Mouse (Mus musculus): ENCODE measurements around the gene Prrg2.
"Not testable (repeated sequence)": the region's sequence is repeated elsewhere in the genome, so short reads cannot be mapped to it uniquely, and the experiment has no call there.

The Prrg2 gene

GRCm38 (mm10) chr7:45062239-45062835 is at the start of gene Prrg2, which contains the start of gene Nosip:
Gene Prrg2, minus strand, starts transcription at chr7:45062677.
Gene Nosip, plus strand, starts transcription at chr7:45062429.
- DNase-seq (ENCODE audit: extremely low read depth, low read depth, low spot score), result peak; percentile 92

GRCm38 (mm10) chr7:45111940-45112339 is 49.5 kb upstream of the Prrg2 start:
- DNase-seq (ENCODE audit: extremely low read depth, low read depth, low spot score), result no peak

GRCm38 (mm10) chr7:45110089-45110488 is 47.6 kb upstream of the Prrg2 start:
- DNase-seq (ENCODE audit: extremely low read depth, low read depth, low spot score), result not testable (repeated sequence)

GRCm38 (mm10) chr7:45107052-45107645 is 44.7 kb upstream of the Prrg2 start:
- DNase-seq (ENCODE audit: extremely low read depth, low read depth, low spot score), result no peak

DNA sequence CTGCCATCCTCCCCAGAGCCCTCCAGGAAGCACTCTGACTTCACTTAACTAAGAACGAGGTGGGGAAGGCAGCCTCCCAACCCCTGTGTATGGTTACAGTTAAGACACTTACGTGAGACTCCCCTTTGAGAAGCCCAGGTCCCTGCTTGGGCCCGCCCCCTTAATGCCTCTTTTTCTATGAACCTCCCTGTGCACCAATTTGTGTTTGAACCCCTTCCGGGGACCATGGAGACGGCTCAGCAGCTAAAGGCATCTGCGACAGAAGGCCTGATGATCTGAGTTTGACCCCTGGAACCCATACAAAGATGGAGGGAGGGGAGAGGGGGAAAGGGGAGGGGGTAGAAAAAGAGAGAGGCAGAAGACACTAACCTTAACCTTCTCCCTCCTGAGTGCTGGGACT is 44.0 kb upstream of the Prrg2 start:
- DNase-seq (ENCODE audit: extremely low read depth, low read depth, low spot score), result no peak

GRCm38 (mm10) chr7:45105491-45105890 is 43.0 kb upstream of the Prrg2 start:
- DNase-seq (ENCODE audit: extremely low read depth, low read depth, low spot score), result no peak

DNA sequence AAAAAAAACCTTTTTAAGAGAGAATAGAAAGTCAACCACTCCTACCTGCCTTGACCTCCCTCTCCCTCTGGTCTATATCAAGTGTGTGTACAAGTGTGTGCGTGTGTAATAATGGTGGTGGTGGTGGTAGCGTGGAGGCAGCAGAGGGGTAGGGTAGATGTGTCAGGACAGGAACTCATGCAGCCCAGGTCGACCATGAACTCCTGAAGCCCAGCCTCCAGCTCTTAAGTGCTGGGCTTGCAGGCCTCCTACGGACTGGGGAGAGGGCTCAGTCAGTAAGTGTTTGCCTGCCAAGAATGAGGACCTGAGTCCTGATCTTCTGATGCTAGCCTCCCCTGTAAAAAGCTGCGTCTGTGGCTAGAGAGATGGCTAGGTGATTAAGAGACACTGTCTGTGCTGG is 42.5 kb upstream of the Prrg2 start:
- no peak for DNase-seq (ENCODE audit: extremely low read depth, low read depth, low spot score)

GRCm38 (mm10) chr7:45103652-45104180 is 41.2 kb upstream of the Prrg2 start, which contains the start of gene Fcgrt:
Gene Fcgrt, minus strand, starts transcription at chr7:45103851.
- DNase-seq (ENCODE audit: extremely low read depth, low read depth, low spot score), result peak; percentile 94

DNA sequence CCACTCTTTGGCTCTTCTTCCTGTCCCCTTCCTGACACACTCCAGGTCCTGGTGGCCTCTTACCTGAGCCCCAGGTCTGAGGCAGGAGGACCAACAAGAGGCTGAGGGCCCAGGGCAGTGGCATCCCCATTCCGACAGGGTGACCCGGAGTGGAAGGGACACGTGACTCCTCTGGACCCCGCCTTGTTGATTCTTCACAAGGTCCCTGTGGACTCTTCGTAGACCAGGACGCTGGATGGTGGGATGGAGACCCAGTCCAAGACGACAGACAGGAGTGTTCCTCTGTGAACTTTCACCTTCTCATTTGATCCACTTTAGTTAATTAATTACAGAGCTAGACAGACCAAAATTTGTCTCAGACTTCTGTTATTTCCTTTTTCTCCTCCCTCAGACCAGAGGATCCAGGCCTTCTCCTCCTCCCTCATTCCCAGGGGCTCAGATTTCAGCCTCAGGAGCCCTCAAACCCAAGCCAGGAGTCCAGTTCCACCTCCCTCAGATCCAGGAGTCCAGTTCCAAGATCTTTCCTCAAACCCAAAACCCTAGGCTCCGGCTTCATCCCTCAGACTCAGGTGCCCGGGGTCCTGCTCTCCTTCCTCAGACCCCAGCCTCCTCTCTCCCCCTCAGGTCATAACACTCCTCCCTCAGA is 40.6 kb upstream of the Prrg2 start:
- no peak for DNase-seq (ENCODE audit: extremely low read depth, low read depth, low spot score)

- no peak for DNase-seq (ENCODE audit: extremely low read depth, low read depth, low spot score)
These were observed 40.0 kb upstream of the Prrg2 start for GRCm38 (mm10) chr7:45102441-45102840.

DNA sequence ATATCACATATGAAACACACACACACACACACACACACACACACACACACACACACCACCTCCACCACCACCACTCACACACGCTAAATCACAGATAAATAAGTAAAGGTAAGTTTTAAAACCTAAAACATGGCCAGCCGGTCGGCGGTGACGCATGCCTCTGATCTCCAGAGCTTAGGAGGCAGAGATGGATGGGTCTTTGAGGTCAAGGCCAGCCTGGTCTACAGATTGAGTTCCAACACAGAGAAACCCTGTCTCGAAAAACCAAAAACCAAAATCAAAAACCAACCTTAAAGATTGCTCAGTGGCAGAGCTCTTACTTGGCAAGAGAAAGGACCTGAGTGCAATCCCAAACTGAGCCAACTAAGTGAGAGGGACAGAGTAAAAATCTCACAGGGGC is 37.6 kb upstream of the Prrg2 start:
- no peak for DNase-seq (ENCODE audit: extremely low read depth, low read depth, low spot score)

GRCm38 (mm10) chr7:45098541-45099240 is 36.2 kb upstream of the Prrg2 start:
- no peak for DNase-seq (ENCODE audit: extremely low read depth, low read depth, low spot score)

- no peak for DNase-seq (ENCODE audit: extremely low read depth, low read depth, low spot score)
These were observed 35.0 kb upstream of the Prrg2 start for GRCm38 (mm10) chr7:45097479-45097878.

DNA sequence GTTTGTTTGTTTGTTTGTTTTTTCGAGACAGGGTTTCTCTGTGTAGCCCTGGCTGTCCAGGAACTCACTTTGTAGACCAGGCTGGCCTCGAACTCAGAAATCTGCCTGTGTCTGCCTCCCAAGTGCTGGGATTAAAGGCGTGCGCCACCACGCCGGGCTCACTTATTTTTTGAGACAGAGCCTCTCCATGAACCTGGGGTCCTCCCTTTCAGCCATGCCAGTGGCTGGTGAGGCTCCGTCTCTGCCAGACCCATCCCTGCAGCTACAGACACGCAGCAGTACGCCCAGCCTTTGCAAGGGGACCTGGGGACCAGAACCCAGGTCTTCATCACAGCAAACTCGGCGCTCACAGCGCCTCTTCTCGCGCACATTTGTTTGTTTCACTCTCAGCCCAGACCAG is 33.5 kb upstream of the Prrg2 start:
- not testable (repeated sequence) for DNase-seq (ENCODE audit: extremely low read depth, low read depth, low spot score)

DNA sequence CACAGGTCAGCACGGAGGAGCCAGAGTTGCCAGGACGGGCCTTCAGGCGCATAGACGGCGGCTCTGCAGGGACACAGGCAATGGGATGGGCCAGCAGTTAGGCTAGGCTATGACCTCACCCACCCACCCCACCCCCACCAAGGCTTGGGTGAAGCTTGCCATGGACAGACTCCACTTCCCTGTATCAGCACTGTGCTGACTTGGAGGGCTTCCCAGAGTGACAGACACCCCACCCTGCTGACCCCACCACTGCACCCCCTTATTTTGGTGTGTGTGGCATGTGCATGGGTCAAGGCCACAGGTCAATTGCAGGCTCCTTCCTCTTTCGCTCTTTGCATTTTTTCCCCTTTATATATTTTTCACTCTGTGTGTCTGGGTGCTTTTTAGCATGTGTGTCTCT is 32.9 kb upstream of the Prrg2 start:
- no peak for DNase-seq (ENCODE audit: extremely low read depth, low read depth, low spot score)

DNA sequence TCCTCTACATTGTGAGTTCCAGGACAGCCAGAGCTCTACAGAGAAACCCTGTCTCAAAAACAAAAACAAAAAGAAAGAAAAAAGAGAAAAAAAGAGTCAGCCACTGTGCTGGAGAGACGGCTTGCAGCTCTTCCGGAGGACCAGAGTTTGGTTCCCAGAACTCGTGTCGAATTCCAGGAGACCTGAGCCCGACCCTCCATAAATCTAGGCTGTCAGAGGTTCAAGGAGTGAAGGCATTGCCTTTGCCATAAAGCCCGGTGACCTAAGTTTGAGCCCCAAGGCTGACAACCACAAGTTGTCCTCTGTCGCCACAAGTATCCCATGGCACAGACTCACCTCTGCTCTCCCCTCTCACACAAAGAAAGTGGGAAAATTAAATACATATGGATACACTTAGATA is 31.6 kb upstream of the Prrg2 start:
- DNase-seq (ENCODE audit: extremely low read depth, low read depth, low spot score), result no peak

DNA sequence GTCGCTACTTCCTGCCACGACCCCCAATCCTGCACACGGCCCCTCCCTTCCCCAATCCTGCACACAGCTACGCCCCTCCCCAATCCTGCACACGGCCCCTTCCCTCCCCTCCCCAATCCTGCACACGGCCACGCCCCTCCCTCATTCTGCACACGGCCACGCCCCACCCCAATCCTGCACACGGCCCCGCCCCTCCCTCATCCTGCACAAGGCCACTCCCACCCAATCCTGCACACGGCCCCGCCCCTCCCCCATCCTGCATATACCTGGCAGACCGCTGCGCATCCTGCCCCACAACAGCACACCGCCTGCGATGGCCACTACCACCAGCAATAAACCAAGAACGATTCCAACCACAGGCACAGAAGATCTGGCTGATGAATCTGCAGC is 31.0 kb upstream of the Prrg2 start:
- no peak for DNase-seq (ENCODE audit: extremely low read depth, low read depth, low spot score)

DNA sequence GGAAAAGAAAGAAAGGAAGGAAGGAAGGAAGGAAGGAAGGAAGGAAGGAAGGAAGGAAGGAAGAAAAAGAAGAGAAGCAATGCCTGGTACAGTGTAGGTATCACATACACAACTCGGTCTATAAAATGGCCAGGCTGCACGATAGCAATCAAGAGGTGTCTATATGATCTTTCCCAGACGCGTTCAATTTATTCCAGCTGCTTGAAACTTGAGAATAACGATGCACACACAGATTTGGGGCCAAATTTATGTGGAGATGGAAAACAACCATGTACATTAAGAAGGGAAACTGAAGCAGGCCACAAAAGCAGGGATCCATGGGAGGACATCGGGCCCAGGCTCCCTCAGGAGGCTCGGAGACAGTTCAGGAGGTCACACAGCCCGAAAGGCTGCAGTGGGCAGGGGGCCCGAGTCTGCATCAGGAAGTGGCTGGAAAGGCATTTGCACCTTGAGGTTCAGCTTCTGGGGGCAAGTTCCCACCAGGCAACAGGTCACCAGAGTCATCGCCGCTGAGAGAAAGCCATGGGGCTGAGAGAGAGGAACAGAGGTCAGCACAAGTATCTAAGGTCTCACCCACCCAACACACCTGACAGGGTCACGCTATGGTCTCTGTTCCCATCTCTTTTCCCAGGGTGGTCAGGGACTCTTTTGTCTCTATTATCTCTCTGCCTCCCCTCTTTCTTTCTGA is 30.5 kb upstream of the Prrg2 start:
- no peak for DNase-seq (ENCODE audit: extremely low read depth, low read depth, low spot score)

GRCm38 (mm10) chr7:45092048-45092447 is 29.6 kb upstream of the Prrg2 start, which contains the start of gene Rcn3:
Gene Rcn3, minus strand, starts transcription at chr7:45092221.
- no peak for DNase-seq (ENCODE audit: extremely low read depth, low read depth, low spot score)

DNA sequence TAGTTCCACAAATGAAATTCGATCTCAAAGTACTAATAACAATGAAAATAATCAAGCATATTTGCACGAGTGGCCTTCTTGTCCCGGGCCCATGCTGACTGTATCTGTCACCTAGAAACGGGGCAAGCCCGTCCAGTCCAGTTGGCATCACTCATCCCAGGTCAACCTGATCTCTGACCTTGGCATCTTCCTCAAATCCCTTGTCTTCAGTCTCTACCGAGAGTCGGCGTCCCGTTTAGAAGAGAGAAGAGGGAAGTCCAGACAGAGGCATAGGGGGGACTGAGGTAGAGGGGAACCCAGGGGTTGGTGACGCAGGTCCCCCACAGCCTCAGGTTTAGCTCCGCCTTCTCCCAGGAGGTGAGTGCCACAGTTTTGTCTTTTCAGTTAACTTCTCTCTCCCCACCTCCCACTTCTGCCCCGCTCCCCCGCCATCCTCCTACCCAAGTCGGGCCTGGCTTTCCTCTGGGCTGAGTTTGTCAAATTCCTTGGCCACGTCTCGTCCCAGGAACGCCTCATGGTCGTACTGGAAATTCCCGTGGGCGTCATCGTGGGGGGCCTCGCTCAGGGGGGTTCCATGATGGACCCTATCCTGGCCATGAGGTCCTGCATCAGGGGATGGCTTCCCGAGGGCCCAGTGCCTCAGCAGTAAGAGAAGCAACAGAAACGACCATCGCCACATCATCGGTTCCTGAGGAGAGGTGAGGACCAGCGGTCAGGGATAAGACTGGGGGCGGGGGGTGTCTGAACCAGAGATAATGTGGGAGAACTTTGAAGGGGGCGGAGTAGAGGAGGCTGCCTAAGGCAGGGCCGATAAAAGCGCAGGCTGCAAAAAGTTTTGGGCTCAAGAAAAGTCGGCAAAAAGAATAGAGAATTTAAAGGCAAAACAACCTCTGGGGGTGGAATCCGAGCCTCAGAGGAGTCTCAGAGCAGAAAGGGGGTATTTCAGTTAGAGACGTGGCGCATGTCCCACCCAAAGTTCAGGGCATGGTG is 28.8 kb upstream of the Prrg2 start:
- no peak for DNase-seq (ENCODE audit: extremely low read depth, low read depth, low spot score)
